Mouse (Mus musculus): Measurements from ENCODE around the gene Mfsd14a.

DNA sequence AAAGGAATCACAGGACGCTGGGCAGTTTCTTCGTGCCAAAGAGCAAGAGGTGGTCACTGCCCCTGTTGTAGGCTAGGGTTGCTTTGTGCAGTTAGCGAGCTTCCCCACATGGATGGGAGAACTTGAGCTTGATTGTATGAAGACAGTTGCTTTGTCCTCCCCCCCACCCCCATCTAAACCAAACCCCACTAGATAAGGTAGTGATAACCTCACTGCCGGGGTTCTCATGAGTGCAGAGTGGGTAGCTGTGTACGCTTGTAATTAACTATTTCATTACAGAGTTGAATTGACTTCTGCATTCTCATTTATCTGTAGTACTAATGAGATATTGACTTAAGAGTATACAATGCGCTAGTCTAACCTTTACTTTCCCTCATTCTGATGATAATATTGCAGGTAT lies 43.6 kb downstream of the Mfsd14a start:
- TF ChIP-seq CTCF (IDR thresholded peaks at IDR 0.05; ENCODE audit: insufficient read depth, low read length) (no peak), POLR2A (IDR thresholded peaks at IDR 0.05; ENCODE audit: borderline replicate concordance, extremely low read depth, low read depth, low read length) (no peak)
